Mouse (Mus musculus) monocyte, adult 59 days (primary cell): Measurements from ENCODE around the gene Dusp22. TPM values are rescaled to one million over a fixed set of nuclear protein-coding genes. Genes with fewer than 3 reads are reported as not detected.

Source experiments
- total RNA-seq, 2 experiments: library from RNA; stranded (reverse); gene quantifications; one replicate each; pipeline ENCODE4 v1.2.4; 2023

Gene Dusp22
- total RNA-seq: 10 to 100 TPM; 62.6 to 68.4 TPM

GRCm38 (mm10) chr13:30659613-30660505 is at the start of gene Dusp22:
Dusp22 (plus strand) TSS chr13:30659999.

GRCm38 (mm10) chr13:30749021-30749556 is 89.3 kb downstream of the Dusp22 start, which contains the start of gene Irf4:
Irf4 (plus strand) TSS chr13:30749226.

Other genes starting within 250 kb of the Dusp22 start
- gene Uqcrfs1, start 114.6 kb upstream of the Dusp22 start, total RNA-seq: 10 to 100 TPM; 75.3 to 81.7 TPM
- gene Irf4, start 89.2 kb downstream of the Dusp22 start, total RNA-seq: 10 to 100 TPM; 50.2 to 62.3 TPM